Mouse (Mus musculus) stomach, adult 2 months (tissue): Measurements from ENCODE around the gene Ucn3. TPM values are rescaled to one million over a fixed set of nuclear protein-coding genes. Genes with fewer than 3 reads are reported as not detected.

Experiments
- polyA plus RNA-seq: library from polyadenylated mRNA; depleted of rRNA; stranded (reverse); fragments of >200 nt; gene quantifications from 2 replicates; pipeline ENCODE4 v1.2.3, GENCODE M21; 2012; rRNA removed

The Ucn3 gene
- not detected in 2 replicates for polyA plus RNA-seq

GRCm38 (mm10) chr13:3945249-3945648 is at the start of gene Ucn3:
TSS of gene Ucn3 (minus strand) at chr13:3945349.

GRCm38 (mm10) chr13:3917571-3918311 is 27.4 kb downstream of the Ucn3 start, which contains the start of the genes Net1 and Tubal3:
TSS of gene Net1 (minus strand) at chr13:3918220.
TSS of gene Tubal3 (plus strand) at chr13:3918274.

Other genes starting within 250 kb of the Ucn3 start
- 20.2 and 21.6 TPM in 2 replicates for gene Calml3, start 141.0 kb downstream of the Ucn3 start, polyA plus RNA-seq
- 4.5 TPM in 2 replicates for gene Calm4, start 107.6 kb downstream of the Ucn3 start, polyA plus RNA-seq
- not detected in 2 replicates for gene Calm5, start 91.2 kb downstream of the Ucn3 start, polyA plus RNA-seq
- 8.1 and 9.6 TPM in 2 replicates for gene Net1, start 27.1 kb downstream of the Ucn3 start, polyA plus RNA-seq
- gene Tubal3, start 27.1 kb downstream of the Ucn3 start, polyA plus RNA-seq = 0.05 TPM in 1 of 2 replicates, not detected in the other
- gene Akr1c14, start 103.7 kb upstream of the Ucn3 start, polyA plus RNA-seq = 1.3 and 3.0 TPM in 2 replicates
- gene Akr1c18, start 205.3 kb upstream of the Ucn3 start, polyA plus RNA-seq = 0.06 TPM in 1 of 2 replicates, not detected in the other
- 2.2 and 4.8 TPM in 2 replicates for gene Akr1c13, start 245.8 kb upstream of the Ucn3 start, polyA plus RNA-seq